Mouse (Mus musculus): ENCODE measurements at regions not wholly inside any gene's neighbourhood (a gene's known extent, or its start where the extent isn't known, plus 50 kb on each side); places are given as distances from the start of the nearest gene placed in this dataset.

- Histone ChIP-seq H3K9ac (ENCODE audit: low read length) (no peak overlapping the region), H3K4me3 (ENCODE audit: low read depth, low read length) (no peak overlapping the region), H3K27me3 (replicated peaks; ENCODE audit: control insufficient read depth, insufficient read depth, low read length) (no peaks in the 10 kb centered on the region), H3K36me3 (ENCODE audit: control insufficient read depth, insufficient read depth, low read length) (no peaks in the 10 kb centered on the region), H3K9me3 (ENCODE audit: control insufficient read depth, low read length) (no peaks in the 10 kb centered on the region), H3K27ac (ENCODE audit: low read depth) (no peak overlapping the region), H3K4me1 (replicated peaks; ENCODE audit: control insufficient read depth, insufficient read depth, low read length) (no peaks in the 10 kb centered on the region), H3K4me2 (ENCODE audit: low read length) (no peak overlapping the region)
- ATAC-seq (replicated peaks; ENCODE audit: low FRiP score, low TSS enrichment, low read depth) = no peak
- no peak for DNase-seq (ENCODE audit: low spot score)
- 50% methylated on average over 3 of the region's 3 CpGs for WGBS
Measured at GRCm38 (mm10) chr16:87001135-87001534, 352.9 kb upstream of the N6amt1 start.

GRCm38 (mm10) chr16:86971691-86972090, 382.3 kb upstream of the N6amt1 start:
- Histone ChIP-seq H3K36me3 (ENCODE audit: control insufficient read depth, insufficient read depth, low read length) (no peaks in the 10 kb centered on the region), H3K9me3 (ENCODE audit: control insufficient read depth, low read length) (no peaks in the 10 kb centered on the region), H3K4me3 (ENCODE audit: low read depth, low read length) (no peak overlapping the region), H3K9ac (ENCODE audit: low read length) (no peak overlapping the region), H3K27ac (ENCODE audit: low read depth) (no peak overlapping the region), H3K4me2 (ENCODE audit: low read length) (no peak overlapping the region), H3K4me1 (replicated peaks; ENCODE audit: control insufficient read depth, insufficient read depth, low read length) (no peaks in the 10 kb centered on the region), H3K27me3 (replicated peaks; ENCODE audit: control insufficient read depth, insufficient read depth, low read length) (no peaks in the 10 kb centered on the region)
- 86% methylated on average over 3 of the region's 3 CpGs for WGBS
- DNase-seq (ENCODE audit: low spot score) = no peak
- ATAC-seq (replicated peaks; ENCODE audit: low FRiP score, low TSS enrichment, low read depth) = no peak

GRCm38 (mm10) chr16:86949681-86950080, 404.3 kb upstream of the N6amt1 start:
- H3K9me3 ChIP-seq (ENCODE audit: control insufficient read depth, low read length) = no peaks in the 10 kb centered on the region
- no peaks in the 10 kb centered on the region for H3K36me3 ChIP-seq (ENCODE audit: control insufficient read depth, insufficient read depth, low read length)
- ATAC-seq (replicated peaks; ENCODE audit: low FRiP score, low TSS enrichment, low read depth) = no peak
- no peak for DNase-seq (ENCODE audit: low spot score)
- no peaks in the 10 kb centered on the region for H3K27me3 ChIP-seq (replicated peaks; ENCODE audit: control insufficient read depth, insufficient read depth, low read length)
- no peak overlapping the region for H3K27ac ChIP-seq (ENCODE audit: low read depth)
- no peak overlapping the region for H3K4me2 ChIP-seq (ENCODE audit: low read length)
- no peaks in the 10 kb centered on the region for H3K4me1 ChIP-seq (replicated peaks; ENCODE audit: control insufficient read depth, insufficient read depth, low read length)
- H3K4me3 ChIP-seq (ENCODE audit: low read depth, low read length) = no peak overlapping the region
- no peak overlapping the region for H3K9ac ChIP-seq (ENCODE audit: low read length)
- WGBS = 75% methylated on average over 6 of the region's 6 CpGs

GRCm38 (mm10) chr16:86945531-86946144, 408.3 kb upstream of the N6amt1 start:
- 63% methylated on average over 6 of the region's 6 CpGs for WGBS
- no peaks in the 10 kb centered on the region for H3K36me3 ChIP-seq (ENCODE audit: control insufficient read depth, insufficient read depth, low read length)
- H3K4me2 ChIP-seq (ENCODE audit: low read length) = no peak overlapping the region
- H3K9ac ChIP-seq (ENCODE audit: low read length) = no peak overlapping the region
- no peak for ATAC-seq (replicated peaks; ENCODE audit: low FRiP score, low TSS enrichment, low read depth)
- no peaks in the 10 kb centered on the region for H3K9me3 ChIP-seq (ENCODE audit: control insufficient read depth, low read length)
- no peaks in the 10 kb centered on the region for H3K27me3 ChIP-seq (replicated peaks; ENCODE audit: control insufficient read depth, insufficient read depth, low read length)
- H3K4me1 ChIP-seq (replicated peaks; ENCODE audit: control insufficient read depth, insufficient read depth, low read length) = no peaks in the 10 kb centered on the region
- H3K4me3 ChIP-seq (ENCODE audit: low read depth, low read length) = no peak overlapping the region
- no peak overlapping the region for H3K27ac ChIP-seq (ENCODE audit: low read depth)
- no peak for DNase-seq (ENCODE audit: low spot score)

- H3K4me3 ChIP-seq (ENCODE audit: low read depth, low read length) = no peak overlapping the region
- H3K36me3 ChIP-seq (ENCODE audit: control insufficient read depth, insufficient read depth, low read length) = no peaks in the 10 kb centered on the region
- H3K27me3 ChIP-seq (replicated peaks; ENCODE audit: control insufficient read depth, insufficient read depth, low read length) = no peaks in the 10 kb centered on the region
- H3K4me2 ChIP-seq (ENCODE audit: low read length) = no peak overlapping the region
- ATAC-seq (replicated peaks; ENCODE audit: low FRiP score, low TSS enrichment, low read depth) (no peak), DNase-seq (ENCODE audit: low spot score) (no peak)
- no peak overlapping the region for H3K27ac ChIP-seq (ENCODE audit: low read depth)
- no peaks in the 10 kb centered on the region for H3K4me1 ChIP-seq (replicated peaks; ENCODE audit: control insufficient read depth, insufficient read depth, low read length)
- H3K9ac ChIP-seq (ENCODE audit: low read length) = no peak overlapping the region
- no peaks in the 10 kb centered on the region for H3K9me3 ChIP-seq (ENCODE audit: control insufficient read depth, low read length)
Measured at GRCm38 (mm10) chr16:86945058-86945457, 408.9 kb upstream of the N6amt1 start.

- Histone ChIP-seq H3K9ac (ENCODE audit: low read length) (no peak overlapping the region), H3K9me3 (ENCODE audit: control insufficient read depth, low read length) (no peaks in the 10 kb centered on the region), H3K27me3 (replicated peaks; ENCODE audit: control insufficient read depth, insufficient read depth, low read length) (no peaks in the 10 kb centered on the region), H3K36me3 (ENCODE audit: control insufficient read depth, insufficient read depth, low read length) (no peaks in the 10 kb centered on the region), H3K4me3 (ENCODE audit: low read depth, low read length) (no peak overlapping the region), H3K4me1 (replicated peaks; ENCODE audit: control insufficient read depth, insufficient read depth, low read length) (no peaks in the 10 kb centered on the region), H3K27ac (ENCODE audit: low read depth) (no peak overlapping the region), H3K4me2 (ENCODE audit: low read length) (no peak overlapping the region)
- WGBS = 82% methylated on average over 2 of the region's 2 CpGs
- DNase-seq (ENCODE audit: low spot score) = no peak
- ATAC-seq (replicated peaks; ENCODE audit: low FRiP score, low TSS enrichment, low read depth) = no peak
Measured at GRCm38 (mm10) chr16:86934989-86935388, 419.0 kb upstream of the N6amt1 start.

GRCm38 (mm10) chr16:86932765-86933164, 421.2 kb upstream of the N6amt1 start:
- ATAC-seq (replicated peaks; ENCODE audit: low FRiP score, low TSS enrichment, low read depth) = no peak

GRCm38 (mm10) chr16:86897967-86898710, 455.8 kb upstream of the N6amt1 start:
- Histone ChIP-seq H3K9me3 (ENCODE audit: control insufficient read depth, low read length) (no peaks in the 10 kb centered on the region), H3K36me3 (ENCODE audit: control insufficient read depth, insufficient read depth, low read length) (no peaks in the 10 kb centered on the region), H3K4me1 (replicated peaks; ENCODE audit: control insufficient read depth, insufficient read depth, low read length) (no peaks in the 10 kb centered on the region), H3K4me3 (ENCODE audit: low read depth, low read length) (no peak overlapping the region), H3K27ac (ENCODE audit: low read depth) (no peak overlapping the region), H3K4me2 (ENCODE audit: low read length) (no peak overlapping the region), H3K9ac (ENCODE audit: low read length) (no peak overlapping the region), H3K27me3 (replicated peaks; ENCODE audit: control insufficient read depth, insufficient read depth, low read length) (no peaks in the 10 kb centered on the region)
- DNase-seq (ENCODE audit: low spot score) (no peak), ATAC-seq (replicated peaks; ENCODE audit: low FRiP score, low TSS enrichment, low read depth) (no peak)
- WGBS = 72% methylated on average over 2 of the region's 2 CpGs

More at GRCm38 (mm10) chr16:86932765-86933164, 421.2 kb upstream of the N6amt1 start:
- Histone ChIP-seq H3K4me2 (ENCODE audit: low read length) (no peak overlapping the region), H3K9ac (ENCODE audit: low read length) (no peak overlapping the region), H3K4me3 (ENCODE audit: low read depth, low read length) (no peak overlapping the region), H3K4me1 (replicated peaks; ENCODE audit: control insufficient read depth, insufficient read depth, low read length) (no peaks in the 10 kb centered on the region), H3K27me3 (replicated peaks; ENCODE audit: control insufficient read depth, insufficient read depth, low read length) (no peaks in the 10 kb centered on the region), H3K36me3 (ENCODE audit: control insufficient read depth, insufficient read depth, low read length) (no peaks in the 10 kb centered on the region), H3K9me3 (ENCODE audit: control insufficient read depth, low read length) (no peaks in the 10 kb centered on the region), H3K27ac (ENCODE audit: low read depth) (no peak overlapping the region)
- DNase-seq (ENCODE audit: low spot score) = no peak
- WGBS = 72% methylated on average over 3 of the region's 3 CpGs

- no peak overlapping the region for H3K4me2 ChIP-seq (ENCODE audit: low read length)
- WGBS = 71% methylated on average over 3 of the region's 3 CpGs
Measured at GRCm38 (mm10) chr16:86894982-86895381, 459.0 kb upstream of the N6amt1 start.

More at GRCm38 (mm10) chr16:86894982-86895381, 459.0 kb upstream of the N6amt1 start:
- H3K9me3 ChIP-seq (ENCODE audit: control insufficient read depth, low read length) = no peaks in the 10 kb centered on the region
- no peaks in the 10 kb centered on the region for H3K4me1 ChIP-seq (replicated peaks; ENCODE audit: control insufficient read depth, insufficient read depth, low read length)
- no peak for DNase-seq (ENCODE audit: low spot score)
- no peak overlapping the region for H3K4me3 ChIP-seq (ENCODE audit: low read depth, low read length)
- no peak overlapping the region for H3K9ac ChIP-seq (ENCODE audit: low read length)
- ATAC-seq (replicated peaks; ENCODE audit: low FRiP score, low TSS enrichment, low read depth) = no peak
- no peaks in the 10 kb centered on the region for H3K27me3 ChIP-seq (replicated peaks; ENCODE audit: control insufficient read depth, insufficient read depth, low read length)
- H3K36me3 ChIP-seq (ENCODE audit: control insufficient read depth, insufficient read depth, low read length) = no peaks in the 10 kb centered on the region
- H3K27ac ChIP-seq (ENCODE audit: low read depth) = no peak overlapping the region

Measured in intestine, embryonic 14.5 days (tissue).